Mouse (Mus musculus) liver, postnatal 0 days (tissue): ENCODE results near the gene Dcaf15.

Experiments
- CTCF ChIP-seq: sonication (generic); IDR thresholded peaks from 2 replicates; pipeline ENCODE4 v1.5.1; 2016; ENCODE audit warnings: antibody characterized with exemption, low read depth
- EP300 ChIP-seq: IDR thresholded peaks from 2 replicates; pipeline ENCODE4 v1.6.1; 2016; ENCODE audit warnings: antibody characterized with exemption, low read depth, mild to moderate bottlenecking

DNA sequence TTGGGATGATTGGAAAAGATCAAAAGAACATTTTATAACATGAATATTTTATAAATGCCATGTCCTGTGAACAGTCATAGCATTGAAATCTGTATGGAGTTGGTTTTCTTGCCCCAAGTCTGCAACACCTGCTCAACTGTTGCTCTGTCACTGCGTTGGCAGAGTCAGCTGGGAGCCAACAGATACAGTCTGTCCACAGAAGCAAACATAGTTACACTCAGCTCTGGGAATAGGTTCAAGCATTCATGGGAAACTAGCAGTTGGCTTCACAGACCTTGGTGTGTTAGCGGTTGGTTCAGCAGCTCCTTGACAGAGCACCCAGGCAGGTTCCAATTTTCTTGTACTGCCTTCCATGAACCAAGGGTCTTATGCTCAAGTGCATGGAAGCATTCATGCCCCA, 33.9 kb downstream of the Dcaf15 start:
- no peak for TF ChIP-seq CTCF
- TF ChIP-seq EP300: no peak
